Mouse (Mus musculus) B cell, adult (primary cell): ENCODE data around the gene Myh7b. TPM values are rescaled to one million over a fixed set of nuclear protein-coding genes. Genes with fewer than 3 reads are reported as not detected.

ENCODE experiments used
- total RNA-seq: library from RNA; stranded (reverse); gene quantifications from 4 replicates; pipeline ENCODE4 v1.2.4, GENCODE M21; 2023; ENCODE audit not compliant: inconsistent age

Gene Myh7b
- not detected in 4 replicates for total RNA-seq

DNA sequence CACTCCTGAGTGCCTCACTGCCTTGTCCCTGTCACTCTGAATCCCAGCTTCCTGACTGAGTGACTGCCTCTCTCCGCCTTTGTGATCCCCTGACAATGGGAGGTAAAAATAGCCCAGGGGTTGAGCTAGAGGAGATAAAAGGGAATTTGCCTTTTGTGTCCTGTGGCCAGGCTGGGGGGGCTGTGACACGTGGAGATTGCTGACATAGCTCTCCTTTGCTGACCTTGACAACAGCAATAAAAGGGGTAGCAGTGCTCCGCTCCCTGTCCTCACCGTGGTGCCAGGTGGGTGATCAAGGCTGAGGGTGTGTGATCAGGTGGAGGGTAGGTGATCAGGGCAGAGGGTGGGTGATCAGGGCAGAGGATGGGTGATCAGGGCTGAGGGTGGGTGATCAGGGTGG lies at the start of gene Myh7b:
Gene Myh7b, plus strand, starts transcription at position 235 of the 400 bp plus-strand sequence.

DNA sequence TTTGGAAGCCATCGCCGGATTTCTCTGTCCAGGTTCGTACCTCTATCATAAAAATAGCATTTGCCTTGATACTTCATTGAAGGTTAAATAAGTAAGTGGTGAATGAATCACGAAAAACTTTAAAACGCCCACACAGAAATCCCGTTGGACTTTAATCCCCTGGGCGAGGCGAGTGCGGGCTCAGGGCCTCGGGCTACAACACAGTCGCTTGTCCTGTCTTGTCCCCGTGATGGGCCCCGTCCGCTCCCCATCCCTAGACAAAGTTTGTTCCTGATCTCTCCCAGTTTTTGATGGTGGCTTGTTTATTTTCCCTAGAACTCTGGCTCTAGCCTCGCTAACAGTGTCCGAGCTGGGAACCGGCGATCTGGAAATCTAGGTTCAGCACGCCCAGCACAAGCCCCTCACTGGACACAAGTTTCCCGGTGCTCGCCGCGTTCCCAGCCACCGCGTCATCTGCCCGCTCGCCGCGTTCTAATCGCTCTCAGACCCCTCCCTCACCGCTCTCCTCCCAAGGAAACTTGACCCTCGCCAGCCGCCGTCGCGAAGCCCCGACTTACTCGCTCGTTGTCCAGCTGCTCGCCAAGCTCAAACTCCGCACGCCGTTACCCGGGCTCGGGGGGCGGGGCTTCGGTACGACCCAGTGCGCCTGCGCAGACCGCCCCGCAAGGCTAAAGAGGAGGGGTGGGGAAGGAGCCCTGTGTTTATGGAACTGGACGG lies 18.7 kb upstream of the Myh7b start, which contains the start of gene Gss:
Gene Gss, minus strand, starts transcription at position 674 of the 717 bp plus-strand sequence.

Other genes starting within 250 kb of the Myh7b start
- 362 to 414 TPM (median 403 TPM) in 4 replicates for gene Trp53inp2, start 230.2 kb upstream of the Myh7b start, total RNA-seq
- 57.2 to 64.8 TPM (median 61.7 TPM) in 4 replicates for gene Ncoa6, start 137.3 kb upstream of the Myh7b start, total RNA-seq
- gene Acss2, start 93.3 kb upstream of the Myh7b start, total RNA-seq = 2.5 to 4.5 TPM (median 3.1 TPM) in 4 replicates
- 0.45 to 1.1 TPM in 2 of 4 replicates, not detected in the others for gene Ggt7, start 93.0 kb upstream of the Myh7b start, total RNA-seq
- gene Gss, start 18.4 kb upstream of the Myh7b start, total RNA-seq = 8.4 to 13.3 TPM (median 11.0 TPM) in 4 replicates
- 151 to 173 TPM (median 162 TPM) in 4 replicates for gene Trpc4ap, start 81.2 kb downstream of the Myh7b start, total RNA-seq
- gene Edem2, start 118.3 kb downstream of the Myh7b start, total RNA-seq = 34.6 to 41.1 TPM (median 37.6 TPM) in 4 replicates
- not detected in 4 replicates for gene Gm17581, start 124.7 kb downstream of the Myh7b start, total RNA-seq
- gene Procr, start 139.9 kb downstream of the Myh7b start, total RNA-seq = not detected in 4 replicates
- gene Mmp24, start 164.1 kb downstream of the Myh7b start, total RNA-seq = not detected in 4 replicates
- 23.6 to 27.8 TPM (median 24.7 TPM) in 4 replicates for gene BC029722, start 208.2 kb downstream of the Myh7b start, total RNA-seq
- gene Eif6, start 215.7 kb downstream of the Myh7b start, total RNA-seq = 87.8 to 99.3 TPM (median 93.3 TPM) in 4 replicates
- gene Fam83c, start 223.6 kb downstream of the Myh7b start, total RNA-seq = 0.15 to 0.33 TPM (median 0.26 TPM) in 3 of 4 replicates, not detected in the other